Mouse (Mus musculus): Measurements from ENCODE around the gene Jazf1.

The Jazf1 gene

DNA sequence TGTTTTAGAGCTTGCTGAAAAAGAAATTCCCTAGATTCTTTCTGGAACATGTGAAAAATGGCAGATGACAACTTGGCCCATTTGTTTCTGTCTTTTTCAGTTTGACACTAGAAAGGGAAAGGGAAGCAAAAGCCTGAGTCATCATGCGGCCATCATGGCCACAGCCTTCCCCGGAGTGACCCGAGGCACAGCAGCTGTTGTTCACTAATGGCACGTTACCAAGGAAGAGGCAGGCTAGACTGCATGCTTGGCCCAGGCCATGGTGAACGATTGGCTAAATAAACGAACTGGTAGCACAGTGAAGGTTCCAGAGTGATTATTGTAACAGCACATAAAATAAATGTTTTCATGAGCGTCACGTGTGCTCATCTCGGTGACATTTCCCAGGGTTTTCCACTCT, 114.0 kb downstream of the Jazf1 start:
- DNase-seq = peak; percentile 62

DNA sequence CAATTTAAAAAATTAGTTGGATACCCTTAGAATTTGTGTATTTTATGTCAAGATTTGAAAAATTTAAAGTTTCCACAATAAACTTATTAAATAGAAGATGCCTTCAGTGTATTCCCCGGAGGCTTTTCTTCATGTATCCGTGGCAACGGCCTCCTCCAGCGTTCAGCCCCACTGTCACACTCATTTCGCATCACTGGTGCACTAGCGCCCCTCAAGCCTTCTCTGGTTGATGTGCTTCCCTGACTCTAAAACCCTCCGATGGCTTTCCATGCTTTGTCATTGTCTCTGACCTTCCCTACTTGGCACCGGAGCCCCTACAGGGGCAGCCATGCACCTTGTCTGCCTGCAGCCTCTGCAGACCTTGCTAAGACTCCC, 115.9 kb downstream of the Jazf1 start:
- no peak for DNase-seq

DNA sequence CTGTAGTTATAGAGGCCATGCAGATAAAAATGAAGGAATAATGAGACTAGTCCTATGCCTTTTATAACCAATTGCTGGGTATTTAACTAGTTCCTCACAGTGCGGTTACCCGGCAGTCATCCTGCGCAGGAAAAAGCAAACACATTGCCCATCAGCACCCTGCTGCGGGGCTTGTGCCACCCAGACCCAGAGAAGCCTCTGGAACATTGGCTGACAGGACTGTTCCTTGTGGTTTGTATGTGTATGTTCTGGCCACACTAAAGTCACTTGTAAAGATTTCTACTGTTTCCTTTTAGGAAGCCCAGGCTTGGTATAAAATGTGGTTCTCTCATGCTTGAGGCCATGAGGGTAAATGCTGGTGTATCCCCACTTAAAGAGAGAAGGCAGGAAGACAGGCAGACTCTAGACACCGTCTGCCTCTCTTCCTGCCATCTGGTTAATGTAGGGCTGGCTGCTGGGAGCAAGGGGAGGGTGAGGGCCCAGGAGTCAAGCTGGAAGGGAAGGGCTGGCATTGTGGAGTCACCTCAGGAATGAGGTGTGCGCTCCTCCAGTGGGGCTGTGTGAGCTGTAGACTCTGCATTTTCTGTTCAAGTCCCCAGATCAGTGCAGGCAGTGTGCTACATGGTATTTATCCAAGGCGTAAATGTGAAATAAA, 116.4 kb downstream of the Jazf1 start:
- no peak for DNase-seq

DNA sequence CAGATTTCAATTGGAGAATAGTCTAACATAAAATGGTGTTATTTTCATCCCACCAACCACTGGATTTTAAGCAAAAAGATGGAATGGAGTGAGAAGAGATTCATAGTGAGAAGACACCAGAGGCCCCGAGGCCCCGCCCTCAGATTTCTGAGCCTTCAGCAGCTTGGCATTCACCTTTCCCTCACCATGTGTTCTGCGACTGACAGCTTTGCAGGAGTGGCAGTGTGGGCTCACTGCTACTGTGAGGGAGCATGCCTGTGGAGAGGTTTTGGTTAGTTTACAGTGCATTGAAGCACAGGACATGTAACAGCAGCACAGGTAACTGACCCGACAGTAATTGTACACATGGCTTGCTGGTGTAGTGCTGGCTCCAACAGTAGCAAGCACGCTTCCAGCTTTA, 118.1 kb downstream of the Jazf1 start:
- no peak for DNase-seq

DNA sequence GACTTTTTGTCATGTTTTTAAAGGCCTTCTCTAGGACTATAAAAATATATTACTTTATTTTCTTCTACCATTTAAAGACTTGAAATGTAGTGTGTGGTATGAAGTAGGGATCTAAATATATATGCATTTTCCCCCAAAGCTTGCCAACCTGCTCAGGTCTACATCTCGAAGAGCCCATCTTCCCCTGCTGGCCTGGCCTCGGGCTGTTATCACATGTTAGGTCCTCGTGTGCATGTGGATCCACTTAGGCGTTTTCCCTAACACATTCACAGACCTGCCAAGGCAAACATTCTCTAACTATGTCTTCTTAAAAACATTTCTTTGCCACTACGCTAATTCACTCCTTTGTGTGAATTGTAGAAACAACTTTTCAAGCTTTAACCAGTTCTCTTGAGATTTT, 125.9 kb downstream of the Jazf1 start:
- no peak for DNase-seq

DNA sequence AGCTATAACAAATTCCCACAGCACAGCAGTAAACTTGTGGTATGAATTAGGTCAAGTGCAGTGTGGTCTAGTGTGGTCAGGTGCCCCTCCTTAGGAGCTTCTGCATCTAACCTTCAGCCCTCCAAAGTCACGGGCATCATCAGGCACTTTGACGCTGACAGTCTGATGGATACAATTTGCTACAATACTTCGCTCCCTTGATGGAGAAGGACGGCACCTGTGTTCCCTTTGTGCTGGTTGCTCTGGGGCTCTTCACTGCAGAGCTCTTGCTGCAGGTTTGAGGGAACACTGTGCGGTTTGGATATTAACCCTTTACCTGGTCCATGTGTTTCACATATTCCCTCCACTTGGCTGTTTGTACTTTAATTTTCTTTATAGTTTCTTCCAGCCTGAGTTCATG, 126.3 kb downstream of the Jazf1 start:
- no peak for DNase-seq

DNA sequence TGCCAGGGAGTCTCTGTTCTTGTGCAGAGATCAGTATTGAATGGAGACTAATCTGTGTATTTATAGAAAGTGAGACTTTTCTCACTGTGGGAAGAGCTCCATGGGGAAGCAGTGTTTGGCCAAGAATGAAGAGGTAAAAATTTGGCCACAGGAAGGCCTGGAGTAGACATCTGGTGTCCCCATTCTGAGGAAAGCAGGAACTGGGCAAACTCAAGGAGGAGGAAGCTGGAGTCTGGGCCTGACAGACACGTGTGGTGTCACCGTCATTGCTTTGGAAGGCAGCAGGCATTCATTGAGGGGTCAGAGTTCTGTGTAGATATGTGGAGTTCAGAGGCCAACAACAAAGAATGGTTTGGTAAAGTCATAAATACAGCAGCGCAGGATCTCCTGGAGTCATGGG, 130.5 kb downstream of the Jazf1 start:
- DNase-seq = no peak

DNA sequence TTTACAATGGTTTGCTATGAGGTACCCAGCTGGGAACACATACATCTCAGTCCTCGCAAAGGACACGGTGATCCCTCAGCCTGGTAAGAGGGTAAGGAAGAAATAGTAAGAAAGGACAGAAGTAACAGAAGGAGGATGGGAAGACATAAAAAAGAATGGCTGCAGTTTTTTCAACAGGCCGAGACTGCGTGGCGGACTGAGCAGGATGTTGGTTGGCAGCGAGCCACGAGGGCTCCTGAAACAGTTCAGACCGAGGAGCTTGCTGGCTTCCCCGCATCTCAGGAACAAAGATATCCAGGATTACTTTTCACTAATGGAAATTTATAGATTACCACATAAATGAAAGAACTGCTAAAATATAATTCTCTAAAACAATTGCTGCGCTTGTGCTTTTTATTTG, 131.4 kb downstream of the Jazf1 start:
- peak; percentile 62 for DNase-seq

DNA sequence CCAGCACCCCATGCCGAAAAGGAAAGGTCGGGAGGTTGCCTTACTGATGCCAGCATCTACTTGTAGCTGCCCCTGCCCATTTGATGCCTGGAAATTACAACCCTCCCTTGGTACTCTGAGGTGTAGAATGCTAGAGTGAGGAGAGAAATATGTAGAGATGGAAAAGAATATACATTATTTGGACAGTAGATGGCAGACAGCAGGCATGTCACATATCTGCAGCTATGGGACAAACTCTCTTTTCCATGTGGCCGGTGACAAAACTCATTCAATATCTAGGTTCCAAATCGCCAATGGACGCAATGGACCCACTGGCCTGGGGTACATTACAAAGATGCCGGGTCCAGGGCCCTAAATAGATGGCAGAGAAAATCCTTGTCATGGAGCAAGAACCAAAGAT, 134.4 kb downstream of the Jazf1 start:
- no peak for DNase-seq

DNA sequence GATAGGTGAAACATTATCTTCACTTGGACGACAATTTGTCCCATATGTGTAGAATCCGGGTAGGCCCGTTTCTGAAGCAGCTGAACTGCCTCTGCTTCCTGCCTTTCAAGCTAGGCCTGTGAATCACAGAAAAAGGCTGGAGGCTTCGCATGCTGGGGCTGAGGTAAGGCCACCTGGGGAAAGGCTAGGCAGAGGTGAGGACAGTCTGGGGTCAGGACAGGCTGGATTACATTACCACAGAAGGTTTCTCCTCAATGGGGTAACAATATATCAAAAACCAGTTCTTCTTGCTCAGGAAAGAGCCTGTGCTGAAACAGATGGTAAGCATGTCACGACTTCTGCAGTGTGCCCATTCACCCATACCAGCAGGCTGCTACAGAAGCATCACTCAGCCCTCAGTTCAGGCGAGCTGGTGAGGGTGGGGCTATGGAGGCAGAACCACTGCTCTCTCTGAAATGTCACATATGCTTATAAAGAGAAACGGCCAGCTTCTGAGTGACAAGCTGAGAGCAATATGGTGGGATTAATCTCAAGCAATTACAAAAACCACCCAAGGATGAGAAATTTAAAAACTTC, 135.7 kb downstream of the Jazf1 start:
- DNase-seq = no peak

DNA sequence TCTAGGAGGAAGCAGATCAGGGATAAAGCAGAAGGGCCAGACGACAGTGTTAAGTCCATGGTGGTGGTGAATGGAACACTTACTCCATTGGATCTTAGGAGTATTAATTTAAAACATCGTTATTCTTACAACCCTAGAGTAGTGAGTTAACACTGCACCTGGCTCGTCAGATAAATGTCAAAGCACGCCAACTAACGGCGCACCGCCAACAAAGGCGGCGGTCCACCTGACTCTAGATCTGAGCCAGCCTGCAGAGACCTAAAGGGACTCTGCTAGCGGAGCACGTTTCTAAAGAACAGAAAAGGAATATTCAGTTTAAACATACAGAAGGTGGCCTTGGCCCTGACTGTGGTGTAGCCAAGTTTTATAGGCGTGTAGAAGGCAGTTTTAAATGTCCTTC, 139.1 kb downstream of the Jazf1 start:
- no peak for DNase-seq

DNA sequence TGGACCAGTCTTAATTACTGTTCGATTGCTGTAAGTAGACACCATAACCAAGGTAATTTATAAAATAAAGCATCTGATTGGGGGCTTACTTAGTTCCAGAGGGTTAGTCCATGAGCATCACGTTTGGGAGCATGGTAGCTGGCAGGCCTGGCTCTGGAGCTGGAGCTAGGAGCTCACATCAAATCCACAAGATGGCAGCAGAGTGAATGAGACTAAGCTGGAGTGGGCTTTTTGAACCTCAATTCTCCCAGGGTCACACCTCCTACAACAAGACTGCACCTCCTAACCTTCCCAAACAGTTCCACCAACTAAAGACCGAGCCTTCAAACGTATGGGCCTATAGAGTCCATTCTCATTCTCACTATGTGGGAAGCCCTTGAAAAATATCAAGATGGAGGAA, 141.5 kb downstream of the Jazf1 start:
- no peak for DNase-seq

DNA sequence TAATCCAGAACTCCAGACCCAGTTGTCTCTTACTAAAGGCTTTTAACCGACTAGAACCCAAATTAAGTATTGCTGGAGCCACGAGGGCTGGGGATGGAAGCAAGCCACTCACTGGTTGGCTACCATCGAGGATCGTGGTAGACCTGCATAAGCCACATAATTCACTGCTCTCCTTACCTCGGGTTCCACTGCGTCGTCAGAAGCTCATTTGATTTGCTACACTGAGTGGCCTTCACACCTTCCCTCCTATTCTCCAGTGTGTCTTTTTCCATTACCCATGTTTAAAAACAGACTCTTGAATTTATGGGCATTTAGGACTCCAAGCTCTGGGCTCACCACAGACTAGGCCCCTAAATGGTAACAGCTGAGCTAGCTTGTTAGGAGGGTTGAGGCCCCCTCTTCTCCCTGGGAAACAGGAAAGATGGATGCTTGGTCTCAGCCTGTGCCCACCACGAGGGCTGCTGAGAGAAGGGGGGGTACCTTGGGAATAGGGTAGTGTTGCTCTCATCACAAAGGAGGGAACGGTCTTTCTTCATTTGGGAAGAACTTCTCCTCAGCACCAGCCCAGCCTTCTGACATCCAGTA, 142.9 kb downstream of the Jazf1 start:
- DNase-seq = no peak

DNA sequence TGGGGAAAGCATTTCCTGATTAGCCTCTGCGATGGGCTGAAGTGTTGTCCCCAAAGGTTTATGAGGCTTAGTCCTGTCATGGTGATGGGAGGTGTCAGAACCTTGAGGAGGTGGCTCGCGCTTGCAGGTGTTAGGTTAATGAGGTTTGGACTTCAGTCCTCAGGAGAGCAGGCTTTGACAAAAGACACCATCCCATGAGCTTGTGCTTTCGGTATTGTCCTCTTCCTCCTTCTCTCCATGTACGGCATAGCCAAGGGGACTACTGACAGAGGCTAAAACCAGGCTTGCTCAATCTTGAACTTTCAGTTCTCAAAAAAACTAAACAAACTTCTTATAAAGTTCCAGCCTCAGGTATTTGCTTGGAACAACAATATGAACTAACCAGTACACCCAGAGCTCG, 147.2 kb downstream of the Jazf1 start:
- DNase-seq = no peak

DNA sequence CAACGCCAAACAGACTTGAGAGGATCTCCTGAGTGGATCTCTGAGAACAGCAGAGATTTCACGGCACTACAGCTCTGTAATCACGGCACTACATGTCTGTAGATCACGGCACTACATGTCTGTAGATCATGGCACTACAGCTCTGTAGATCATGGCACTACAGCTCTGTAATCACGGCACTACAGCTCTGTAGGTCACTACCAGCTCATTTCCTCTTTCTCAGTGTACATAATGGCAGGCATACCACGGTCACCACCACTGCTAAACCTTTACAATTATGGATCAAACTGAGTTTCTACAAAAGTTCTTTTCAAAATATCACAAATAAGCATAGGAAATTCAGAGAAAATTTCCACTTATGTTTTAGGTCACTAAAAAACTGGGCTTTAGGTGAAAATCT, 147.7 kb downstream of the Jazf1 start:
- DNase-seq = no peak

DNA sequence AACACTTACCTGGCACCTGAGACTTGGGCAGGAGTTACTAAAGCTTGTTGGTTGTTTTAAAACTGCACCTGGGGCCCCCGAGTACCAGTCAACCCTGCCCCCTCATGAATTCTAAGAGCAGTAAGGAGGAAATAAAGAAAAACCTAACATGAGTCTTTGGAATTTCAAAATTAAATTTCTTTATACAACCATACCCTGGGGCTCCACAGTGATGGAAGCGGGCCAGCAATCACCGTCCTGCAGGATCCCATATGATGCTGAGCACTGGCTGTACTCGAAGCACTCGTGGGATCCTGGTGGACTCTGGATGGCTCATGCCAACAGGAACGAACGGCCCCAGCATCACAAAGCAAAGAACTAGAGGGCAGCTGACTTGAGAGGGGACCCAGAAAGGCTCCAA, 149.0 kb downstream of the Jazf1 start:
- no peak for DNase-seq

DNA sequence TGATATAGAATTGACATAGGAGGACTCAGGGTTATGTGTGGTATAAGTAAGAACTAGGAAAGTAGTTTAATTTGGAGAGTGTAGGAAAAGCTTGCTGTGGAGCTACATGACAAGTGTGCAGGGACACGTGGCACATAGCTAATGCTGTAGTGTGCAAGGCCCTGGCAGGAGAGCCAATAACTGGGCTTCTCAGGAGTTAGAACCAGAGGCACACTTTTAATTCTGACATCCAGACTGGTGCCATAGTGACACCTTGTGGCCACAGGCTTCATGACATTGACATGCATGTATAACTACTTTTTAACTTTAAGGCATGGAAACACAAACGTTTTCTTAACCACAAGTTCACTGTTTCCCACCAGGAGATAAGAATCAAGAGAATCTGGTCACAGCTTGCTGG, 149.5 kb downstream of the Jazf1 start:
- DNase-seq = peak; percentile 88

DNA sequence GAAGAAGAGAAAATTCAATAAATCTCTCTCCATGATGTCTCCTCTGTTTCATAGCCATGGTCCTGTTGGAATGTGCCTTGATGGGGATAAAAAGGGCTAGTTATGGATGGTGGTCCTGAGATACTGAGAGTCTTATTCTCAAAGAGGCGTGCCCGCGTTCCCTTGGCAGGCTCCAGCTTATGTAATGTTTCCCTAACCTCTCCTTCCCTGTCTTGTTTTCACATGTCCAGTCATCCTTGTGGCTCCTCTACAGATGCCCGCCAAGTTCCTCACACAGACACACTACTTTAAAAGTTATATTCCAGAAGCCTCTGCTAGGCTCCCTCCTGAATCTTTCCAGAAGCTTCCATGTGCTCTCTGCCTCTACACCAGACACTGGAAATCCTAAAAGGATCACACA, 151.0 kb downstream of the Jazf1 start:
- DNase-seq = no peak

DNA sequence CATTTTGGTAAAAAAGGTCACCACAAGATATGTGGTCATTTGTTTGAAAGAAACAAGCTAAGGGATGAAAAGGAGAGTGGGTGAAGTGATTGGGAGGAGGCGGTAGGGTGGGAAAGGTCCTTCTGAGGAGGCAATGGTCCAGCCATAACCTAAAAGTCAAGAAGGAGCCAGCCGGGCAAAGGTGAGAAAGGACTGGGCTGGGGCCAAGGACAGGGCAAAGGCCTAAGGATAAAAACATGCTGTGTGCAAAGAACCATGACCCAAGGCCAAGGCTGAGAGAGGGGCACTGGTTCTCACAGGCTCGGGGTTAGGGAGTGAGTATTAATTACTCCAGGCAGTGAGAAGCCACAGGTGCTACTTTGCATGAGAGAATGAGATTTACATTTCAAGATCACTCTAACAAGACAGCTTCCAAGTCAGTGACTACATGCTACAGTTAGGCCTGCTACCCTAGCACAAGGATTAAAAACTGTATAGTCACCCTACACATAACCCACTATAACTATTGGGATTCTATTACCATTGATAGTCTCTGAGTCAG, 151.5 kb downstream of the Jazf1 start:
- no peak for DNase-seq

DNA sequence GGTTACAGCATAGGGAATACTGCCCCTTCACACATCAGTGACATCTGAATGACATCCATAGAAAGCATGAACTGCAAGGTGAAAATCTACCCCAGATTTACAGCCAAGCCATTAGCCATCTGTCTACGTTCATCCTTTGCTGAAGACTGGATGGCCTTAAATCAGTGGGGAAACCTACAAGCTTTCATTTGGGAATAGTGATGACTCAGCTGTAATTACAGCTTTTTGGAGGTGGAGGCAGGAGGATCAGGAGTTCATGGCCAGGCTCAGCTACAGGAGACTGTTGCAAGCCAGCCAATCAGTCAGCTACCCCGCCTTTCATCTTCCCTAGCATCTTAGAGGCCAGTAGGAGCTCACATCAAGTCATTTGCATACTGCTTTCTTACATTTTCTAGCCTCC, 153.5 kb downstream of the Jazf1 start:
- DNase-seq = no peak

DNA sequence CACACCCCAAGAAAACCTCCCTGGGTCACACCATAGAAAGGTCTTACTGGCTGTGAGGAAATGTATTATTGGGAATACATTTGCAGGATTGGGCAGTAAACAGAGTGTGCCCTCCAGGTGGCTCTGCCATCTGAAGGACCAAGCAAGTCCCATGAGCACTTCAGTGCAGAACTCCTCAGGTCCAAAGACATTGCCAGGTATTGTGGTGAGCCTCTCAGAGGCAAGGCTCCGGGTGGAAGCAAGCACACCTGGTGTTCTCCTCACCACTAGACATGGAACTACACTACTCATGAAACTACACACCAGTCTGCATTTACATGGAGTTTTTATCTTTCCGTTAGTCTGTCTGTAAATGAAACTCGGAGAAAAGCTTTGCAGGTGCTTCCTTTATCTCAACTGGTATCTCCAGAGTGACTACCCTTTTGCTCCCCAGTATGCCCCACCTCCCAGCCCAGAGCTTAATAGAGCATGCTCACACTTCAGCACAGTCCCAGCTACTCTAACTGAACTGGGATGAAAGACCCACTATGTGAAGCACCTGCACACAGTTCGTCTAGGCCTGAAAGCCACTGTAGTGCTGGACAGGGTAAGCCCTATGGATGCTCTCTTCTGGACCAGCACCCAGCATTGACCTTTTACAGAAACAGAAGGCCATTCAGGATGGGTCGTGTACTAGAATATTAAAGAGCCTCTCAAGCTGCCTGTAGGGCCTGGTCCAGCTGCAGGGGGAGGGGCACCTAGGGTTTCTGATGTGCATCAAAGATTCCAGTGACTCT, 156.1 kb downstream of the Jazf1 start:
- DNase-seq = no peak

DNA sequence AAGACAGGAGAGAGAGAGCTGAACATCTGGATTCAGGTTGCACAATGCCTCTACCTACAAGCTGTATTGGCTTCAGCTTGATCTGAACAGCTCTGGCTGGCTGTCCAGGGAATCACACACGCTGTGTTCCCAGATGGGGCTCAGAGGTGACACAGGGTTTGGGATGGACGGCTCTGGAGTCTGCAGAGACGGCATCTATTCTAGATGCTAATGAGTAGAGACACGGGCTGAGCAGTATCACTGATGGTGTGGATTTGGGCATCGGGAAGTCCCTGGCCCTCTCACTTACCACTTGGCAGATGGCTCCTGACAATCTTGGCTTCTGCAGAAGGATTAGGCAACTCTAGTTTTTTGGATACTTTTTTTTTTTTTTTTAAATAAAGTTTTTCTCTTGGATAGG, 161.6 kb downstream of the Jazf1 start:
- DNase-seq = no peak

DNA sequence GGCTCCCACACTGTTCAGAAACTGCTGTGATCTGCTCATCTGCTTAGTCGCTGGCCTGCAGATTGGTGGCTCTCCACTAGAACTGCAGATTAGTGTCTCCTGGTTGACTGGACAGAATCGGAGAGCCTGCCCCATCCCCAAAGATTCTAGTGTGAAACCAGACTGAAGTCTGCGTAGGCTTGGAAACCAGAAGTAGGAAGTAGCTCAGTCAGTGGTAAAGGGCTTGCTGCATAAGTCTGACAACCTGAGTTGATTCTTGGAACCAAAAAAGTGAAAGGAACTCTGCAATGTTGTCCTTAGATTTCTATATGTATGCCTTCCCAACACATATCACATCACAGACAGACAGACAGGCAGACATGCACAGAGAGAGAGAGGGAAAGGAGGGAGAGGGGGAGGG, 163.3 kb downstream of the Jazf1 start:
- peak; percentile 12 for DNase-seq
